ENCODE assay signal across 20 mouse cellular contexts in genomic region chr13:80346980-80347649, GRCm38 (mm10).
A peak's percentile ranks its signal among the peaks of the same experiment; 100 is the strongest.
DNase-seq lines count a peak whose midpoint lies in the region; ATAC-seq lines count a peak whose summit lies in the region.
"Had no signal": no experiment of that assay in that cellular context is flagged by ENCODE, and none has a peak within 500 bp of the region (broad histone marks: within the 10 kb centered on the region; RNA-seq: fewer than 3 reads in every experiment).

No protein-coding gene starts in this region.

- H3K36me3 ChIP-seq in kidney, embryonic 16.5 days (ENCODE audit: insufficient read depth, low read length) = no peaks in the 10 kb centered on the region
- H3K36me3 ChIP-seq in forebrain, embryonic 13.5 days (ENCODE audit: poor library complexity, severe bottlenecking) = no peaks in the 10 kb centered on the region
- H3K36me3 ChIP-seq: limb, embryonic 13.5 days; liver, embryonic 15.5 days; stomach, embryonic 15.5 days had no signal

- H3K4me1 ChIP-seq in kidney, embryonic 16.5 days (ENCODE audit: insufficient read depth, low read length) = no peaks in the 10 kb centered on the region
- 0 out of 2 replicates have a peak, but pooled peaks cover 7% of the 10 kb centered on the region for H3K4me1 ChIP-seq in forebrain, embryonic 13.5 days
- H3K4me1 ChIP-seq: limb, embryonic 13.5 days; liver, embryonic 15.5 days; stomach, embryonic 15.5 days had no signal

- H3K27ac ChIP-seq in kidney, embryonic 16.5 days (ENCODE audit: low read length) = no peak overlapping the region
- H3K27ac ChIP-seq in forebrain, embryonic 13.5 days = no peak overlapping the region
- H3K27ac ChIP-seq: gastrocnemius, adult 2 months; heart, adult 2 months; limb, embryonic 13.5 days; liver, embryonic 15.5 days; stomach, embryonic 15.5 days had no signal

- H3K9ac ChIP-seq in kidney, embryonic 16.5 days (replicated peaks; ENCODE audit: low read length) = no peak overlapping the region
- no peak overlapping the region for H3K9ac ChIP-seq in forebrain, embryonic 13.5 days
- H3K9ac ChIP-seq: limb, embryonic 13.5 days; liver, embryonic 15.5 days; stomach, embryonic 15.5 days had no signal

- WGBS in kidney, embryonic 16.5 days = 54% methylated on average over 2 of the region's 2 CpGs
- WGBS in forebrain, embryonic 13.5 days = 38% methylated on average over 2 of the region's 2 CpGs

- no peaks in the 10 kb centered on the region for H3K27me3 ChIP-seq in kidney, embryonic 16.5 days (ENCODE audit: insufficient read depth, low read length)
- no peaks in the 10 kb centered on the region for H3K27me3 ChIP-seq in forebrain, embryonic 13.5 days
- H3K27me3 ChIP-seq: limb, embryonic 13.5 days; liver, embryonic 15.5 days; stomach, embryonic 15.5 days had no signal

- no peaks in the 10 kb centered on the region for H3K9me3 ChIP-seq in kidney, embryonic 16.5 days (ENCODE audit: low read length)
- H3K9me3 ChIP-seq in forebrain, embryonic 13.5 days (replicated peaks) = no peaks in the 10 kb centered on the region
- H3K9me3 ChIP-seq: limb, embryonic 13.5 days; liver, embryonic 15.5 days; stomach, embryonic 15.5 days had no signal

- ATAC-seq in kidney, embryonic 16.5 days (ENCODE audit: low FRiP score, low TSS enrichment) = no peak
- peak; percentile 94 for ATAC-seq in forebrain, embryonic 13.5 days
- ATAC-seq in inflammation-experienced regulatory T-cells, adult 6 months = no peak
- ATAC-seq: CD4-positive, CD25-positive, alpha-beta regulatory T cell, adult 4 months; intestine, embryonic 16.5 days had no signal

- no peak overlapping the region for H3K4me3 ChIP-seq in kidney, embryonic 16.5 days (ENCODE audit: low read length)
- H3K4me3 ChIP-seq in forebrain, embryonic 13.5 days = no peak overlapping the region
- H3K4me3 ChIP-seq: gastrocnemius, adult 2 months; heart, adult 2 months; limb, embryonic 13.5 days; liver, embryonic 15.5 days; stomach, embryonic 15.5 days had no signal

- DNase-seq in kidney, adult 9 months = peak; percentile 44
- peak; percentile 28 for DNase-seq in brain, adult 2 months (ENCODE audit: low read depth, low spot score)
- DNase-seq in layer of hippocampus, adult 9-11 months = peak; percentile 40
- no peak for DNase-seq in B cell, adult 2 months
- DNase-seq: adrenal gland, postnatal 10 days; cerebellum, postnatal 36 days; gastrocnemius, adult 2 months; heart, adult 2 months; heart, postnatal 10 days; kidney, postnatal 14 days; lung, postnatal 10 days; spleen, adult 18-20 months had no signal

- no peak overlapping the region for H3K4me2 ChIP-seq in kidney, embryonic 16.5 days (replicated peaks; ENCODE audit: low read depth, low read length)
- H3K4me2 ChIP-seq in forebrain, embryonic 13.5 days = no peak overlapping the region
- H3K4me2 ChIP-seq: limb, embryonic 13.5 days; liver, embryonic 15.5 days; stomach, embryonic 15.5 days had no signal

Comparison
In these comparisons a context has a peak if more than half of its experiments do, and no peak if none do; other contexts are left out.
1. DNase-seq: peak in kidney, adult 9 months (single experiment), brain, adult 2 months (single experiment) and layer of hippocampus, adult 9-11 months (single experiment); none in B cell, adult 2 months (0 of 2).